Mouse (Mus musculus): ENCODE data around the gene Kank3. TPM values are rescaled to one million over a fixed set of nuclear protein-coding genes. Genes with fewer than 3 reads are reported as not detected.

Kank3 gene
- total RNA-seq (2015) = 9.6 and 12.7 TPM in 2 replicates
- total RNA-seq (2017) = 5.7 and 9.7 TPM in 2 replicates

- ATAC-seq (replicated peaks; ENCODE audit: poor library complexity) = peak; percentile 99
Measured at GRCm38 (mm10) chr17:33810334-33811141, at the start of gene Kank3. TSS of gene Kank3 (plus strand) at chr17:33810519.

DNA sequence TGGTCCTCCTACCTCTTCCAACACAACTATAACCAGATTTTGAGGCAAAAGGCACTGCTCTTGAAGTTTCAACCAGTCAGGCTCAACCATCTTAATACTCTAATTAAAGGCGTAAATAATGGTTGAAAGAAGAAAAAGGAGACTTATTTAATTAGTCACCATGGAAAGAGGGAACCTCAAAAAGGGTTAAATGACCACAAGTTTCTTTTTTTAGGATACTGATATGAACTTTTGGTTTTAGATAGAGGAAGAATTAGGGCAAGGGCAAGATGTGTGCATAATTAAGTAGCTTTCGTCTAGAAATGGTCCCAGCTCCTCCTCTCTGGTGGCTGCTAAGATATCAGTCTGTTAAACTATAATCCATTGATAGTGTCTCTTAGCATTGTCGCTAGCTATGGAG is 43.9 kb upstream of the Kank3 start:
- no peak for ATAC-seq (replicated peaks; ENCODE audit: poor library complexity)

- ATAC-seq (replicated peaks; ENCODE audit: poor library complexity) = no peak
Measured at GRCm38 (mm10) chr17:33771617-33772016, 38.7 kb upstream of the Kank3 start.

DNA sequence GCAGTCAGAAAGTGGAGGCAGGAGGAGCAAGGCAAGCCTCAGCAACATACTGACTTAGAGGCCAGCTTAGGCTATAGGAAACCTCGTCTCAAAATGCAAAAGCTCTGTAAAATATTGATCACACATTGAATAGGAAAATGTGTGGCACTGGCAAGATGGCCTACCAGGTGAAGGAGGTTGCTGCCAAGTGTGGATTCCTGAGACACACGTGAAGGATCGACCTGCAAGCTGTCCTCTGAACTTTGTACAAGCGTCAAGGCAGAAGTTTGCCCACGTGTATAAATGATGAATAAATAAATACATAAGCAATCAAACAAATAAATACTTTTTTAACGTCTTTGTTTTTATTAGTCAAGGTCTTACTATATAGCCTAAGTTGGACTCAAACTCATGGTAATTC is 36.9 kb upstream of the Kank3 start:
- no peak for ATAC-seq (replicated peaks; ENCODE audit: poor library complexity)

DNA sequence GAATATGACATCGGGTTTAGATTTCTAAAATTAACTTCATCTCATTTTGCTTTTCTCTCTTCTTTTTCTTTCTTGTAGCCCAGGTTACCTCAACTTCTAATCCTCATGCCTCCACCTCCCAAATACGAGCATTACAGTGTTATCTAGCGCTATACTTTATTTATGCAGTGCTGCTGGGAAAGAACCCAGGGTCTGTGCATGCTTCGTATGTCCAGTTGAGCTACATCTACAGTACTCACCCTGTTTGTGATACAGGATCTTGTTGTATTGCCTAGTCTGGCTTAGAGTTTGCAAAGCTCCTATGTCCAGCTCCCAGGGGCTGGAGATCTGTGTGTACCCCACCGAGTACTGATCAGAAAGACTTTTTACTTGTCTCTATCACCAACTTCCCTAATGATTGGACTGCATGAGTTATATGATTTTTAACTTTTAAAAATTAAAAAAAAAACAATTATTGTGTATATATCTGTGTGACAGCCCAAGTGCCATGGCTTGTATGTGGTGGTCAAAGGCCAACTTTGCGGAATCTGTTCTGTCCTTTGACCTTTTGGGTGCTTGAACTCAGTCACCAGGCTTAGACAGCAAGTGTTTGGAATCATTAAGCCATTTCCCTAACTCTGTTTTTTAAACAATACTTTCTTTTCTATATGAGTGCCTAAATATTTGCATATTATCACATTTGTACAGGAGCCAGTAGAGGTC is 36.3 kb upstream of the Kank3 start:
- no peak for ATAC-seq (replicated peaks; ENCODE audit: poor library complexity)

GRCm38 (mm10) chr17:33774573-33775155 is 35.7 kb upstream of the Kank3 start:
- no peak for ATAC-seq (replicated peaks; ENCODE audit: poor library complexity)

- no peak for ATAC-seq (replicated peaks; ENCODE audit: poor library complexity)
Measured at GRCm38 (mm10) chr17:33775287-33775686, 35.0 kb upstream of the Kank3 start.

DNA sequence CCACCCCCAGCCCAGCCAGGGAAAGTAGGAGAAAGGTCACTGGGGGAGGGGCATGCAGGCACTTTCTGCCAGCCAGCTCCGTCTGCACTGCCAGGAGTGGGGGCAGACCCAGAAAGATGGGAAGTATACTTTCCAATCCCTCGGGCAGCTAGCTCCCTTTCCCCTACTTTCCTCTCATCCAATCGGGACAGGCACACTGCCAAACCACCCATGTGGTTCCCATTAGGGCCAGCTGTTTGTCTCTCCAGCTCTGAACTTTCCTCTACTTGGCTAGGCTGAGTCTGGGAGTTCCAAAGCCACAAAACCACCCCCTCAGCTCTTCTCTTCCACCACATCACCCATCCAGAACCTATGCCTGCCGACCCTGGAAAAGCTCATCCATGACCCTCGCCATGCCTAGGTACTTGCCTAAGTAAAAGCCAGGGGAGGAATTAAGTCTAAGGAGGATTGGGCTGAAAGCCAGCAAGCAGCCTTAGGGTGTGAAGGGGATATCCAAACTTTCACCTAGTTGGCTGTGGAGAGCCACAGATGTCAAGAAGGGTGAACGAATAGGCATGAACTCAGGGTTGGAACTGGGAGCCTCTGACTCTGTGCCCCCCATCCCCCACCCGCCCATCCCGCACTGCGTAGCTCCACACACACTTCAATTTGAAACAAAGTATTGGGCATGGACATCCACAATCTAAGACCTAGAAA is 30.9 kb upstream of the Kank3 start:
- no peak for ATAC-seq (replicated peaks; ENCODE audit: poor library complexity)

DNA sequence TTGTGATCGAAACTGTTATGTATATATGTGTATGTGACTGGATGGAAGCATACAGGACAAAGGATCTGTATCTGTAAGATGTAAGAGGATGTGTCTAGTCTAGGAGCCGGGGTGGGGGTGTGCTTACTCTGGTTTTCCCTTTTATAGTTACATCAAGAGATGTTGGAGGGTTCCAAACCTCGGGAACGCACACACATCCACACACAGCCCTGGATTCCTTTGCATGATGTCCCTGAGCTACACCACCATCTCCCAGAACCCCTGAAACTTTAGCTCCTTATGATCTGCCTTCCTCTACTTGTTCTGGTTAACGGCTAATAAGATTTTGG is 30.4 kb upstream of the Kank3 start:
- no peak for ATAC-seq (replicated peaks; ENCODE audit: poor library complexity)

GRCm38 (mm10) chr17:33780431-33780830 is 29.9 kb upstream of the Kank3 start:
- ATAC-seq (replicated peaks; ENCODE audit: poor library complexity) = peak; percentile 55

GRCm38 (mm10) chr17:33781124-33781977 is 29.0 kb upstream of the Kank3 start, which contains the start of gene Angptl4:
TSS of gene Angptl4 (minus strand) at chr17:33781830.
- ATAC-seq (replicated peaks; ENCODE audit: poor library complexity) = peak; percentile 89

DNA sequence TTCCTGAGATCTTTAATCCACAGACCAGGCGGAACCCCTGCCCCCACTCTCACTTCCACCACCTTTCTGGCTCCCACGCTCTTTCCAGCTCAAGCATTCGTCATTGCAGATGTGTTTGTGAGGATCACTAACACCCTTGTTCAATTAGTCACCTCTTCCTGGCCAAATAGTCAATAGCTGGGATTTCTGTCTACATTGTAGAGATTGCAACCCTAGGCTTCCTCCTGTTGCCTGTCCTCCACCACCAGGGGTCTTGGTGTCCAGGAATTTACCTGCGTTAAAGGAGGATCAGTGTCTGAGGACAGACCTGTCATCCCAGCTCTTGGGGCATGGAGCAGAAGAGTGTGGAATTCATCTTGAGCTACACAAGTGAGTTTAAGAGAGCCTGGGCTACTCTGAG is 28.3 kb upstream of the Kank3 start:
- ATAC-seq (replicated peaks; ENCODE audit: poor library complexity) = no peak

GRCm38 (mm10) chr17:33783408-33783807 is 26.9 kb upstream of the Kank3 start:
- no peak for ATAC-seq (replicated peaks; ENCODE audit: poor library complexity)

DNA sequence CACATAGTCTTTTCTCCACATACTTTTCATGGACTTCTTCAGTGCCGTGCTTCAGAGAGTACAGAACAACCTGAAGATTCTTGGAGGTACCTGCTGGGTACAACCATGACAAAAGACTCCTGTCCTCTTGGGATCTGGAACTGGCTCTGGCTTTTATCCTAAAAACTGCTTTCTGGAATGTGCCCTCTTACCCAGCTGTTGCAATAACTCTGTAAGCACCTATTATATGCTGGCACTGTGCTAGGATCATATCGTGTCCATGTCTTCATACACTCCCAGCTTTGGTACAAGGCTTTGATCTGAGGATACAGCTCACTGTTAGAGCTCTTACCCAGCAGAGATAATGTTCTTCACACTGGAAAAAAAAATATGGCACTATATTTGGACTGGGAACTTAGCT is 25.4 kb upstream of the Kank3 start:
- ATAC-seq (replicated peaks; ENCODE audit: poor library complexity) = no peak

GRCm38 (mm10) chr17:33786375-33786774 is 23.9 kb upstream of the Kank3 start:
- no peak for ATAC-seq (replicated peaks; ENCODE audit: poor library complexity)

GRCm38 (mm10) chr17:33788732-33789131 is 21.6 kb upstream of the Kank3 start:
- ATAC-seq (replicated peaks; ENCODE audit: poor library complexity) = no peak

- no peak for ATAC-seq (replicated peaks; ENCODE audit: poor library complexity)
Measured at GRCm38 (mm10) chr17:33798306-33798705, 12.0 kb upstream of the Kank3 start.

DNA sequence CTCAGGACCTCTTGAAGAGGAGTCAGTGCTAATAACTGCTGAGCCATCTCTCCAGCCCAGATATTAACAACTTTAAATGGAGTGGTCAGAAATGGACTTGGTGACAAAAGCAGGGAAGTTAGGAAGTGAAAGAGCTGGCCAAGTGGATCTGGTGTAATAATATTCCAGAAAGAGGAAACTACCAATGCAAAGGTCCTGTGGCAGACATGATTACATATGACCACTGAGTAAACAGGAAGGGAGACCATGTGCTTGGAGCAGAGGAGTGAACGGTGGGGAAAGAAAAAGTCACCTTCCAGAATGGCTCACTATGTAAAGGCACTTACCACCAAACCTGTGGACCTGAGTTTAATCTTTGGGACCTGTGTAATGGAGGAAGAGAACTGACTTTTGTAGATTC is 11.0 kb upstream of the Kank3 start:
- ATAC-seq (replicated peaks; ENCODE audit: poor library complexity) = 0 out of 2 replicates have a peak, but pooled peaks have one; percentile 39

GRCm38 (mm10) chr17:33802221-33802620 is 8.1 kb upstream of the Kank3 start:
- ATAC-seq (replicated peaks; ENCODE audit: poor library complexity) = peak; percentile 54

GRCm38 (mm10) chr17:33804205-33804604 is 6.1 kb upstream of the Kank3 start:
- ATAC-seq (replicated peaks; ENCODE audit: poor library complexity) = peak; percentile 61

Measured in megakaryocyte progenitor cell, adult 5-6 weeks (primary cell).